Mouse (Mus musculus): ENCODE measurements around the gene Eaf2. TPM values are rescaled to one million over a fixed set of nuclear protein-coding genes. Genes with fewer than 3 reads are reported as not detected.

Gene Eaf2
- total RNA-seq, 2 experiments from 2014 or later: 0.82 to 1.4 TPM

DNA sequence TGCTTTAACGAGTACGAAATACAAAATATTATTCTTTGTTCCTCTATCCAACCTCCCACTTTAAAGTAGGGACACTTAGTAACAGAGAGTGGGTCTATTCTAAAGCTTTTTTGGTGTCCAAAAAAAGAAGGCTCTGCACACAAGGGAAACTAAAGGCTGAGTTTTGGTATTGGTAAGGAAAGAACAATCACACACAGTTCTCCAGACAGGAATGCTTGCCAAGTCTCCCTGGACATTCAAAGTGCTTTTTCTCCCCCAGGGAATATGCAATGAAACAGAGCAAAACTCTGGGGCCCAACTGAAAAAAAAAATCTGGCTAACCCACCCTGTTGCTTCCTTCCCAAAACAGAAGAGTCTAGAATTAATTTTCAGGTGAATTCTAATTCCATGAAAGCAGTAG, 90.7 kb downstream of the Eaf2 start:
- intact Hi-C loops (cut with DNase I): no loop called here

DNA sequence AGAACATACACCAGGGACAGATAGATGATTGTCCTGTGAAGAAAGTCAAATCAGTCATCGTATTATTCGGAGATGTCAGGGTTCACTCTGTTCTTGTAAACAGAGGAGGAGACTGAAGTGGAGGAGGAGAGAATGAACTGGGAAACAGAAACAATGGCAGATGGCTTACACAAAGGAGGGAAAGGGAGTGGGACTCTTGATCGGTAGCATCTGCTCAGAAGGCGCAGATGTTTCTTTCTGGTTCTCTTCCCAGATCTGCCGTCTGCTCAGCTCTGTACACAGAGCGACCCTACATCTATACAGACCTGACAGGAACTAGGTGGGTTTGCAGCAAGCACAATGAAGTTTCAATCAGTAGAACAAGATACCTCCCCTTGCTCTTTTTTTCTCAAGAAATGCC, 99.1 kb downstream of the Eaf2 start:
- DNase-seq (ENCODE audit: low spot score in 2 of 2): peak in 1 of 2 experiments; percentile 29
- intact Hi-C loops (cut with DNase I): no loop called here

More for the DNA sequence above, 90.7 kb downstream of the Eaf2 start:
- DNase-seq (ENCODE audit: low spot score in 2 of 2): peak in 1 of 2 experiments; percentile 6

DNA sequence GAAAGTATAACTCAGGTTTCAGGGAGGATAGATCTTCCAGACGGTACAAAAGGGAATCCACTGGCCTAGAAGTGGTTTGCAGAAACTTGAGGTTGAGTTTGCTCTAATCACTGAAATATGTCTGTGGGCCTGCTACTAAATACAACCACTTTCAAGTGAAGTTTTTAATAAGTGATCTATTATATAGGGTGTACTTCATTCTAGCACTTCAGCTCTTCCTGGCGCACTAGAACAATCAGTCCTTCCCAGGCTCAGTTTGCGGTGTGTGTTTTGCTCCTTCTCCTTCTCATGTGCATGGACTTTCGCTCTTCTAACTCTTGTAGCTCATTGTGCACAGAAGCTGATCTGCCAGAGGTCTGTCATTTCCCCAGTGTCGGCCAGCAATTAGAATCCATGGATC, 101.8 kb downstream of the Eaf2 start:
- no peak for DNase-seq (ENCODE audit: low spot score in 2 of 2)

DNA sequence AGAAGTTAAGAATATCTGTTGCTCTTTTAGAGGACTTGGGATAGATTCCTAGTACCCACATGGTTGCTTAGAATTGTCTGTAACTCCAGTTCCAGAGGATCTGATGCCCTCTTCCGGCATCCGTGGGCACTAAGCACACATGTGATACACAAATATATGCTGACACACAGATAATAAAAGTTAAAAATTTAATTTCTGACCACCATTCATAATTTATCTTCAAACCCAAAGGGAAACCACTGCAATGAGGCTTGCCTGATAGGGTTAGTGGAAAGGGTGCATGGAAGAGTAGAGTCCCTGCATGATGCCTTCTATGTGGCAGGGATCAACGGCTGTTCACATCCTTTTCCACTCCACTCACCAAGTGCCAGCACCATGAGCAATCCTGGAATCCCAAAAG, 103.1 kb downstream of the Eaf2 start:
- no peak for DNase-seq (ENCODE audit: low spot score in 2 of 2)
- intact Hi-C loops (cut with DNase I): no loop called here

More for the DNA sequence above, 101.8 kb downstream of the Eaf2 start:
- intact Hi-C loops (cut with DNase I): no loop called here

DNA sequence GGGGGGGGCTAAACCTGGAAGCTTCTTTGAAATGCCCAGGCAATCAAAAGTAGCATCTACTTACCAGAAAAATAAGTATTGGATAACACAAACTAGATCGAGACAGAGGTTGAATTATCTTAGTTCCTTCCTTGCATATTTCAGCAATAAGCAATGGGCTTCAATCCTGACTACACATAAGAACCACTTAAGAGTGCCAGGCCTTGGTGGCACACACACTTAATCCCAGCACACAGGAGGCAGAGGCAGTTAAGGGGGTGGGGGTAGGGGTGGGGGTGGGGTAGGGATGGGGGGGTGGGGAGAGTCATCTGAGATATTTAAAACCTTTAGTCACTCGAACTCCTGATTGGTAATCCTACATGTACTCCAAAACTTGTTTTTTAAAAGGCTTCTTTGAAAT, 103.6 kb downstream of the Eaf2 start:
- DNase-seq (ENCODE audit: low spot score in 2 of 2): no peak
- intact Hi-C loops (cut with DNase I): no loop called here

DNA sequence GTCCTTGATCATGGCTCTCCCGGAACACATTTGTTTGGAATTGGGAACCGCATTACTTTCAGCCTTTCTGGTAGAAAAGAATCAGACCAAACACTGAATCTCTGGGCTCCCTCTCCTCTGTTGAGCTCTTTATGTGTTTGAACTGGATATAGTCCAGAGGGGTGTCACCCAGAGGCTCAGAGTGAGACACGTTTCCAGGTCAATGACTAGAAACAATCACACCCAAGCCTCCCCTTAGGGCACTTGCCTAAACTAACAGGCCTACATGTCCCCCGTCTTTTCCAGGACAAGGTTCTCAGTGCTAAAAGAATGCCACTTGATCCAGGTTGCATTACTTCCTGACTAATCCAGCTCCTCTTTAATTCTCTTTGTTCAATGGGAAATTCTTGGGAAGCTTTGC, 104.0 kb downstream of the Eaf2 start:
- intact Hi-C loops (cut with DNase I): no loop called here

DNA sequence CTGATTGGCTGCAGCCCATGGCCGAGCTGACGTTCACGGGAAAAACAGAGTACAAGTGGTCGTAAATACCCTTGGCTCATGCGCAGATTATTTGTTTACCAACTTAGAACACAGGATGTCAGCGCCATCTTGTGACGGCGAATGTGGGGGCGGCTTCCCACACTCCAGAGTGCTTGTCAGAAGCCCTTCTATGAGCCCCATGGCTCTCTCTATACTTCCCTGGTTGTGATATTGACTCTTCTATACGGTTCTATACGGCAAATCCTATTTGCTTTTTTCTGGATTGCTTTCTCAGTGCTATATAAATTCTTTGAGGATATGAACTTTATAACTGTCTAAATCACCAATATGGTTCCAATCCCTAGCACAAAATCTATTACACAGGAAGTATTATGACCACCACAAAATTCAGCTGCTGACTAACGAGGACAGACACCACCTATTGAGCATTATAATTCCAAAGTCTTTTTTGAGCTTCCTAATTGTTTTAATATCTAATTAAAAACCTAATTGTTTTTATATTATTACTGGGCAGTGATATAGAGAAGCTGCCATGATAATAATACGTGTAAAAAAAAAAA, 104.5 kb downstream of the Eaf2 start:
- no peak for DNase-seq (ENCODE audit: low spot score in 2 of 2)
- intact Hi-C loops (cut with DNase I): no loop called here

More for the DNA sequence above, 104.0 kb downstream of the Eaf2 start:
- peak in 1 of 2 experiments; percentile 29 for DNase-seq (ENCODE audit: low spot score in 2 of 2)

DNA sequence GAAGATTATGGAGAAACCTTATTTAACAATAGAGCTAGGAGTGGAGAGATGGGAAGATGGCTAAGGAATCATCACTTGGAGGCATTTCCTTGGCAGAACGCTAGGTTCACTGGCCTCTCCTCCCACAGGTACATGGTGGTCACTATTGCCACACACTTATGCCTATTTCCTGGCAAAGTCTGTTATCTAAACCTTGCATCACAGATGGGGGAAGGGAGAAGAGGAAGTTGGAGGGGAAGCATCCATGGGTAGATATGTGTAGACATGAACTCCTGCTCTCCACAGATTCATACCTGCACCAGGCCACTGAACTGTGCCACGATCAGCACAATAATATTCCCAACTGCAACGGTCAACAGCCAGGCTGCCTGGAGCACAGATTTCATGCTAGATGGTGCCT, 122.8 kb downstream of the Eaf2 start:
- intact Hi-C loops (cut with DNase I): no loop called here

DNA sequence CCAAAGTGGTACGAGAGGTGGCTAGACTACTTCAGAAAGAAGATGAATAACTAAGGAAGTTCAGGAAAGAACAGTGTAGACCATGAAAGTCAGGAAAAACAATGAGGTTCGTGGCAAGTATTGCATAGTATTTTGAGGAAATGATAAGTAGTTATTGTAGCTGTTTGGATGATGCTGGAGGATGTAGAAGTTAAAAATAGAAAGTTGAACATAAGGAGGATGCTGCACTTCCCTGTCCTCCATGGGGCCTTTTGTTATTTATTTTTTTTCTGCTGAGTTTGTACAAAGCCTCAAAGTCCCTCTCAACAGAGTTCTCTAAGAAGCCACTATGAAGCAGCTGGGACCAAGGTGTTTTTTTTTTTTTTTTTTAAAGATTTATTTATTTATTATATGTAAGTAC, 127.0 kb downstream of the Eaf2 start:
- DNase-seq (ENCODE audit: low spot score in 2 of 2): no peak
- intact Hi-C loops (cut with DNase I): no loop called here

More for the DNA sequence above, 122.8 kb downstream of the Eaf2 start:
- no peak for DNase-seq (ENCODE audit: low spot score in 2 of 2)

DNA sequence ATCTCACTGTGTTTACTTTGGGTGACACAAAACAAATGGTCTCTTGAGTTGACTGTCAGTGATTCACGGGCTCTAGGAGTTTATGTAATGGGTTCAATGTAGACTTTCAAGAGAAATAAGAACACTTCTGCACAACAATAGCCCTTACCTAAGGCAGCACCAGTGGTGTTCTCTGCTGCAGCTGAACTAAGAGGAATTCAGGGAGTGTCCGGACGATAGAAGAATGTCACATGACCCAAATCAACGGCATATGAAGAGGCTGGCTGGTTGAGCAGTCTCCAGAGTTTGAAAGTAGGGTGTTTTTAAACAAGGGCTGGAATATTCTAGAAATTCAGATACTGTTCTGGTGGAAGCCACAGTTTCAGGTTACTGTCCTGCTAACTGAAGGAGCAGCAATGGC, 127.7 kb downstream of the Eaf2 start:
- DNase-seq (ENCODE audit: low spot score in 2 of 2): no peak
- intact Hi-C loops (cut with DNase I): no loop called here

DNA sequence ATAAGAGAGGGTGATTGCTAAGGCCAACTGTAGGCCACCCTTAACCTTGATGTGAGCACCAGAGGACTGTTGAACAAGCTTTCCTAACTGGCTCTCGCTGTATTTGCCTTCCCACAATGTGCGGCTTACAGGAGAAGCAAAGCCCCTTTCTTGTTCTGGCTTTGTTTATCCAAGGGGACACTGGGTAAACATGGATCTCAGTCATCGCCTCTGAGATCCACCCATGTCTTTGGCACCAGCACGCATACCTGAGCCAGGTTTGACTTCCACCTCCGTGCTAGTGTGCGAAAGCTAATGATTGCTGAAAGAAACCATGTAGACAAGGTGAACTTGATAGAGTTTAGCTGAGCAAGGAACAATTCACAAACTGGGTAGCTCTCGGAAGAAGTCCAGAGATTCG, 131.2 kb downstream of the Eaf2 start:
- intact Hi-C loops (cut with DNase I): no loop called here
- DNase-seq (ENCODE audit: low spot score in 2 of 2): no peak

Small RNA genes within 50 kb of the gene (microRNA-seq; reads per million reads assigned to microRNA genes)
- 0 reads per million in 2 experiments for gene Gm22617

Other genes with a start within 250 kb of the Eaf2 start
- 1 to 10 TPM; 1.7 to 1.9 TPM for gene Cd86, start 208.9 kb downstream of the Eaf2 start, total RNA-seq (2021)
- under 1 TPM; 0.23 TPM for gene Ildr1, start 181.0 kb downstream of the Eaf2 start, total RNA-seq (2021)
- 10 to 100 TPM; 30.1 to 32.1 TPM for gene Slc15a2, start 90.0 kb downstream of the Eaf2 start, total RNA-seq (2021)
- 10 to 100 TPM; 40.7 to 42.2 TPM for gene Iqcb1, start 46.6 kb downstream of the Eaf2 start, total RNA-seq (2021)
- gene Golgb1, start 137 bp upstream of the Eaf2 start, total RNA-seq (2021): 10 to 100 TPM; 67.6 to 75.4 TPM
- 1 to 10 TPM; 4.3 to 4.8 TPM for gene Hcls1, start 60.0 kb upstream of the Eaf2 start, total RNA-seq (2021)
- gene Fbxo40, start 115.5 kb upstream of the Eaf2 start, total RNA-seq (2021): under 1 TPM; 0.43 to 0.80 TPM
- 1 to 10 TPM; 1.7 to 1.8 TPM for gene Polq, start 136.8 kb upstream of the Eaf2 start, total RNA-seq (2021)

Measured in left cerebral cortex, postnatal 25 days (tissue).